Mouse (Mus musculus) ES-E14 (cell line): ENCODE data around the gene Bcas3.

Experiments
- CHD2 ChIP-seq: IDR thresholded peaks from 2 replicates; pipeline ENCODE4 v1.6.1; 2014; ENCODE audit warnings: mild to moderate bottlenecking, low read depth, low read length, inconsistent platforms
- HCFC1 ChIP-seq: IDR thresholded peaks from 2 replicates; pipeline ENCODE4 v1.6.1; 2012; ENCODE audit warnings: low read length, inconsistent platforms, borderline replicate concordance; ENCODE audit not compliant: insufficient read depth
- MAFK ChIP-seq: IDR thresholded peaks from 2 replicates; pipeline ENCODE4 v1.6.1; 2014; ENCODE audit warnings: mild to moderate bottlenecking, low read depth, low read length, inconsistent platforms; ENCODE audit not compliant: insufficient read depth
- ZC3H11A ChIP-seq: IDR thresholded peaks from 2 replicates; pipeline ENCODE4 v1.6.1; 2012; ENCODE audit warnings: low read depth, mild to moderate bottlenecking, inconsistent platforms, low read length, borderline replicate concordance
- ZNF384 ChIP-seq: IDR thresholded peaks from 2 replicates; pipeline ENCODE4 v1.6.1; 2012; ENCODE audit warnings: low read depth, low read length, inconsistent platforms

- TF ChIP-seq MAFK (no peak), ZC3H11A (no peak), ZNF384 (no peak), CHD2 (no peak), HCFC1 (no peak)
These were observed 425.0 kb downstream of the Bcas3 start for GRCm38 (mm10) chr11:85777950-85778349.
